Mouse (Mus musculus) lung, embryonic 14.5 days (tissue): Measurements from ENCODE around the gene Acad12. TPM values are rescaled to one million over a fixed set of nuclear protein-coding genes. Genes with fewer than 3 reads are reported as not detected.
"Not testable (repeated sequence)": the region's sequence is repeated elsewhere in the genome, so short reads cannot be mapped to it uniquely, and the experiment has no call there.

Experiments used
- ATAC-seq: fragments of 200-750 bp; cut with Nextera tagmentation; 2 replicates; pipeline ENCODE4 v1.8.0; 2017; ENCODE audit warnings: mild to moderate bottlenecking, moderate TSS enrichment, moderate library complexity; ENCODE audit not compliant: insufficient read depth
- DNase-seq: peaks from one replicate; pipeline ENCODE4 v3.0.0-alpha.2; 2015
- H3K27ac ChIP-seq: fragments of 300-500 bp; sonication (generic); 2 replicates; pipeline ENCODE4 v1.5.1; 2014; ENCODE audit warnings: low read depth, mild to moderate bottlenecking, moderate library complexity
- H3K27me3 ChIP-seq: fragments of 300-500 bp; sonication (generic); 2 replicates; pipeline ENCODE4 v1.6.1; 2014; ENCODE audit warnings: low read length, control low read depth; ENCODE audit not compliant: insufficient read depth
- H3K36me3 ChIP-seq: fragments of 300-500 bp; sonication (generic); 2 replicates; pipeline ENCODE4 v1.6.1; 2014; ENCODE audit warnings: control low read depth; ENCODE audit not compliant: insufficient read depth
- H3K4me1 ChIP-seq: fragments of 300-500 bp; sonication (generic); 2 replicates; pipeline ENCODE4 v1.6.1; 2014; ENCODE audit warnings: antibody characterized with exemption, control low read depth; ENCODE audit not compliant: insufficient read depth
- H3K4me2 ChIP-seq: fragments of 300-500 bp; sonication (generic); 2 replicates; pipeline ENCODE4 v1.6.1; 2014; ENCODE audit warnings: mild to moderate bottlenecking
- H3K4me3 ChIP-seq: fragments of 300-500 bp; sonication (generic); 2 replicates; pipeline ENCODE4 v1.5.1; 2014; ENCODE audit warnings: low read depth, low read length
- H3K9ac ChIP-seq: fragments of 300-500 bp; sonication (generic); 2 replicates; pipeline ENCODE4 v1.6.1; 2014
- H3K9me3 ChIP-seq: fragments of 300-500 bp; sonication (generic); 2 replicates; pipeline ENCODE4 v1.6.1; 2016; ENCODE audit warnings: low read depth, low read length, control low read depth
- CTCF ChIP-seq: IDR thresholded peaks from 2 replicates; pipeline ENCODE4 v1.5.1; 2016; ENCODE audit warnings: antibody characterized with exemption, low read depth
- WGBS: fragments of 180-500 bp; shearing (Covaris S2); extraction: QIAGEN DNeasy Blood & Tissue Kit; methylation state at CpG from one replicate; pipeline ENCODE4 v1.1.7; 2014; 5-methylcytosine and 5-hydroxymethylcytosine counted together
- polyA plus RNA-seq: library from polyadenylated mRNA; unstranded; fragments of >200 nt; fragmentation: Nextera tagmentation; extraction: Ambion mirVana; gene quantifications from 2 replicates; pipeline ENCODE4 v1.2.1, GENCODE M21; 2014

Gene Acad12
- polyA plus RNA-seq, 1 experiment from 2014 or later = 1.7 TPM

- Histone ChIP-seq H3K4me2 (no peak overlapping the region), H3K9me3 (no peaks in the 10 kb centered on the region), H3K9ac (no peak overlapping the region), H3K36me3 (no peaks in the 10 kb centered on the region), H3K4me3 (no peak overlapping the region), H3K27me3 (no peaks in the 10 kb centered on the region), H3K27ac (no peak overlapping the region), H3K4me1 (no peaks in the 10 kb centered on the region)
- no peak for TF ChIP-seq CTCF
- ATAC-seq (no peak), DNase-seq (no peak)
- WGBS = 78% methylated on average over 6 of the region's 6 CpGs
Observed at GRCm38 (mm10) chr5:121612036-121612435, 6.7 kb downstream of the Acad12 start.

GRCm38 (mm10) chr5:121609556-121610135 is 9.1 kb downstream of the Acad12 start:
- not testable (repeated sequence) for H3K9ac ChIP-seq, H3K4me2 ChIP-seq, H3K36me3 ChIP-seq, H3K4me1 ChIP-seq, ATAC-seq, H3K27me3 ChIP-seq, DNase-seq, H3K9me3 ChIP-seq, H3K27ac ChIP-seq, H3K4me3 ChIP-seq
- 42% methylated on average over 7 of the region's 8 CpGs for WGBS
- peak; percentile 31; the same call in 1 of the 2 replicates for TF ChIP-seq CTCF

GRCm38 (mm10) chr5:121606151-121606550 is 12.6 kb downstream of the Acad12 start:
- H3K9ac ChIP-seq = no peak overlapping the region
- no peak overlapping the region for H3K4me2 ChIP-seq
- no peaks in the 10 kb centered on the region for H3K36me3 ChIP-seq
- H3K27me3 ChIP-seq = no peaks in the 10 kb centered on the region
- 2% methylated on average over 2 of the region's 2 CpGs for WGBS
- H3K9me3 ChIP-seq = no peaks in the 10 kb centered on the region
- peak; percentile 90 for TF ChIP-seq CTCF
- H3K4me3 ChIP-seq = no peak overlapping the region
- H3K27ac ChIP-seq = no peak overlapping the region
- DNase-seq (peak; percentile 87), ATAC-seq (no peak; the same call in 1 of the 2 replicates)
- no peaks in the 10 kb centered on the region for H3K4me1 ChIP-seq

- H3K9ac ChIP-seq, H3K27ac ChIP-seq, H3K4me1 ChIP-seq, H3K27me3 ChIP-seq, H3K9me3 ChIP-seq, ATAC-seq, DNase-seq, H3K4me2 ChIP-seq, H3K4me3 ChIP-seq, H3K36me3 ChIP-seq: not testable (repeated sequence)
- WGBS = 92% methylated on average over 1 of the region's 1 CpGs
Observed at GRCm38 (mm10) chr5:121603815-121604214, 14.9 kb downstream of the Acad12 start.

GRCm38 (mm10) chr5:121601547-121602299 is 17.0 kb downstream of the Acad12 start:
- H3K4me1 ChIP-seq = no peaks in the 10 kb centered on the region
- peak; percentile 66 for ATAC-seq

GRCm38 (mm10) chr5:121598871-121599610 is 19.7 kb downstream of the Acad12 start:
- Histone ChIP-seq H3K4me3 (no peak overlapping the region), H3K4me2 (no peak overlapping the region), H3K27me3 (no peaks in the 10 kb centered on the region), H3K9ac (no peak overlapping the region), H3K9me3 (no peaks in the 10 kb centered on the region), H3K4me1 (no peaks in the 10 kb centered on the region), H3K36me3 (no peaks in the 10 kb centered on the region), H3K27ac (no peak overlapping the region)
- WGBS = 67% methylated on average over 13 of the region's 13 CpGs
- DNase-seq (peak; percentile 39), ATAC-seq (no peak)
- no peak for TF ChIP-seq CTCF

More at GRCm38 (mm10) chr5:121601547-121602299, 17.0 kb downstream of the Acad12 start:
- peak; percentile 98 for TF ChIP-seq CTCF
- peak; percentile 97 for DNase-seq
- Histone ChIP-seq H3K4me2 (no peak overlapping the region), H3K27ac (no peak overlapping the region), H3K9ac (0 out of 2 replicates have a peak overlapping the region, but pooled peaks have one; percentile 17), H3K36me3 (no peaks in the 10 kb centered on the region), H3K4me3 (no peak overlapping the region), H3K9me3 (no peaks in the 10 kb centered on the region), H3K27me3 (no peaks in the 10 kb centered on the region)
- WGBS = 23% methylated on average over 9 of the region's 9 CpGs

GRCm38 (mm10) chr5:121597991-121598537 is 20.7 kb downstream of the Acad12 start:
- no peak for ATAC-seq
- H3K4me3 ChIP-seq = no peak overlapping the region
- no peaks in the 10 kb centered on the region for H3K4me1 ChIP-seq
- DNase-seq = no peak
- no peaks in the 10 kb centered on the region for H3K27me3 ChIP-seq
- no peak overlapping the region for H3K9ac ChIP-seq
- no peak overlapping the region for H3K4me2 ChIP-seq
- H3K9me3 ChIP-seq = no peaks in the 10 kb centered on the region
- 70% methylated on average over 7 of the region's 7 CpGs for WGBS
- no peak for TF ChIP-seq CTCF
- no peak overlapping the region for H3K27ac ChIP-seq
- H3K36me3 ChIP-seq = no peaks in the 10 kb centered on the region
